Mouse (Mus musculus) heart, postnatal 4 days (tissue): Measurements from ENCODE around the gene Il16. TPM values are rescaled to one million over a fixed set of nuclear protein-coding genes. Genes with fewer than 3 reads are reported as not detected.

Experiments used
- DNase-seq: peaks from one replicate; pipeline ENCODE4 v3.0.0; 2021
- total RNA-seq, 2 experiments: library from RNA; stranded (reverse); gene quantifications; 2 replicates each; pipeline ENCODE4 v1.2.3; 2021

Il16 gene
- total RNA-seq, 2 experiments from 2014 or later: 4.5 to 5.5 TPM

DNA sequence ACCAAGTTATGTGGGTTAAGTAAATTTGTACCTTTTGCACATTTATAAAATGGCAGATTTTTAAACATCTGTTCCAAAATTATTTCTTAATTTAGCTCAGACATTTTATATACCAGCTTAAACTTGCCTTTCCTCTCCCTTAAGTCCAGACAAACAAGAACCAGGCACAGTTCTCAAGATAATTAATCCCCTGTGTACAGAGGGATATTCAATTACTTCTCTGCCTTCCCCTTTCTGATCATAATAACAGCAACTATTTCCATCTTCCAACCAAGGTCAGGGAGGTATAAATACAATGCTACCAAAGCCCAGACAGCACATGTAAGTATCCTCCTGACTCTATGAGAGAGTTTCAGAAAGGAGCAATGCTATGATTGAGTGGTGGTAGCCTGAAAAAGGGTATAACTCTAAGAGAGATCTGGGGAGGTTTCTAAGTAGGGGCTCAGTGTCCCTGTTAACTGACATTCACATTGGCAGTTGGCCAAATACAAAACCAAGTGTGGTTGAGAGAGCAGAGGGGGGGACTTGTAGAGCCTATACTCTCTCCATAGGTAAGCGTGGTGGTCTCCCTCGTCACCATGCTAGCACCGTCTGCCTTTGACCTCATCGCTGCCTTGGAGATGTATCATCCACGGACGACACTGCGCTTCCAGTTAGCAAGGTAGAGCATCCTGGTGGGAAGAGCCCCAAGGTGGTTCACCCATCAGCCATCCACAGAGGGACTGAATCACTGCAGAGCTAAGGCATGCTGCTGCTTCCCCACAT, 141.2 kb downstream of the Il16 start:
- DNase-seq: no peak

GRCm38 (mm10) chr7:83599913-83600286, 145.6 kb downstream of the Il16 start:
- peak; percentile 61 for DNase-seq

DNA sequence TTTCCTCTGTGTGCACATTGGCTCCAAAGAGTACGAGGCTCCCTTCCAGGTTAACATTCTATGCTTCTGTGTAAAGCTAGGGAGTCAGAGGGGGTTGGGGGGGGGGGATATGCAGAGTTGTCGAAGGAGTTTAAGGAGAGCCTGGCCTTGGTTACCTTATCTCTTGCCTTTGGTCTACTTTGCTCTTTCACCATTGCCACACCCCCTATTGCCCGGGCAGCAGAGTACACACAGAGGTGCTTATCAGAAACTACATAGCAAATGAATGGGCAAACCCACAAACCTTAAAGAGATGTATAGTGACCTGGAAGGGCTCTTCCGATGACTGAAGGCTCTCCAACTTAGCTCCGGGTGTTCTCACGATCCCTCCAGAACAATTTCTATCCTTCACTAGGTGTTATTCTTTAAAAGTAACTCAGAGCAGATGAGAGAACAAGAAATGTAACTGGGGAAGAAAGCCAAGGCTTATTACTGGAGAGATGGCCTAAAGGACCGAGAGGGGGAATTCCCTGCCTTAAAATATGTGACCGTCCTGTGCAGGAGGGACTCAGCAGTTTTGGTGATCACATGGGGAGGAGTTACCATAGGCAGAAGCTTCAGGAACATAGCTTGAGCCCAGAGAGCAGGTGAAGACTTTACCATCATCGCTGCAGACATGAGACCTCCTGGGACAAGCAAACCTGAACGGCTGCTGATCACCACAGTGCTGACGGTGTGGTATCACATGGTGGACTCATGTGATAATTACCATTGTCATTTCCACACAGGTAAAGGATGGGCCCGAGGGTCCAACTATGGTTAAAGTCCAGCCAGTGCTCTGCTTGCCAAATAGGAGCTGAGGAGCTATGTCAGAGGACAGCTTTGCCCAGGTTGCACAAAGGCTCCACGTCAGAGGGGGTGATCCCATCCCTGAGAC, 146.3 kb downstream of the Il16 start:
- no peak for DNase-seq

- DNase-seq: no peak
Observed at GRCm38 (mm10) chr7:83597063-83597462, 148.5 kb downstream of the Il16 start.

- no peak for DNase-seq
Observed at GRCm38 (mm10) chr7:83594056-83594455, 151.5 kb downstream of the Il16 start.

Other genes starting within 250 kb of the Il16 start
- gene Tmc3, start 160.8 kb downstream of the Il16 start, total RNA-seq: 1 to 10 TPM; 2.3 to 2.4 TPM
- 10 to 100 TPM; 27.5 to 28.8 TPM for gene Stard5, start 113.8 kb downstream of the Il16 start, total RNA-seq
- gene Cfap161, start 49.2 kb upstream of the Il16 start, total RNA-seq: under 1 TPM; 0.52 to 0.65 TPM
- 10 to 100 TPM; 31.7 to 33.4 TPM for gene Tlnrd1, start 138.6 kb upstream of the Il16 start, total RNA-seq
- gene Mesd, start 138.7 kb upstream of the Il16 start, total RNA-seq: 10 to 100 TPM; 57.8 to 61.1 TPM